Mouse (Mus musculus): ENCODE results near the gene S1pr4. TPM values are rescaled to one million over a fixed set of nuclear protein-coding genes. Genes with fewer than 3 reads are reported as not detected.

Gene S1pr4
- polyA plus RNA-seq, 1 experiment = not detected

GRCm38 (mm10) chr10:81452237-81452946 lies 47.5 kb downstream of the S1pr4 start:
- no peak for TF ChIP-seq POLR2A (IDR thresholded peaks at IDR 0.05; ENCODE audit: low read depth, low read length)
- TF ChIP-seq CTCF (IDR thresholded peaks at IDR 0.05; ENCODE audit: borderline replicate concordance, insufficient read depth, low read length) = no peak
- Histone ChIP-seq H3K27ac (ENCODE audit: insufficient read depth, low read length) (no peak overlapping the region), H3K4me3 (ENCODE audit: insufficient read depth, low read length) (no peak overlapping the region), H3K4me1 (ENCODE audit: control insufficient read depth, insufficient read depth, low read length) (no peaks in the 10 kb centered on the region)

GRCm38 (mm10) chr10:81451365-81451745 lies 48.6 kb downstream of the S1pr4 start:
- Histone ChIP-seq H3K4me3 (ENCODE audit: insufficient read depth, low read length) (no peak overlapping the region), H3K4me1 (ENCODE audit: control insufficient read depth, insufficient read depth, low read length) (no peaks in the 10 kb centered on the region), H3K27ac (ENCODE audit: insufficient read depth, low read length) (no peak overlapping the region)
- TF ChIP-seq CTCF (IDR thresholded peaks at IDR 0.05; ENCODE audit: borderline replicate concordance, insufficient read depth, low read length) = no peak
- TF ChIP-seq POLR2A (IDR thresholded peaks at IDR 0.05; ENCODE audit: low read depth, low read length) = no peak

- Histone ChIP-seq H3K27ac (ENCODE audit: insufficient read depth, low read length) (no peak overlapping the region), H3K4me3 (ENCODE audit: insufficient read depth, low read length) (no peak overlapping the region), H3K4me1 (ENCODE audit: control insufficient read depth, insufficient read depth, low read length) (no peaks in the 10 kb centered on the region)
- TF ChIP-seq POLR2A (IDR thresholded peaks at IDR 0.05; ENCODE audit: low read depth, low read length) (no peak), CTCF (IDR thresholded peaks at IDR 0.05; ENCODE audit: borderline replicate concordance, insufficient read depth, low read length) (no peak)
Measured at GRCm38 (mm10) chr10:81450641-81451364, 49.1 kb downstream of the S1pr4 start.

GRCm38 (mm10) chr10:81450140-81450539 lies 49.8 kb downstream of the S1pr4 start:
- Histone ChIP-seq H3K27ac (ENCODE audit: insufficient read depth, low read length) (no peak overlapping the region), H3K4me1 (ENCODE audit: control insufficient read depth, insufficient read depth, low read length) (no peaks in the 10 kb centered on the region)
- TF ChIP-seq POLR2A (IDR thresholded peaks at IDR 0.05; ENCODE audit: low read depth, low read length) (no peak), CTCF (IDR thresholded peaks at IDR 0.05; ENCODE audit: borderline replicate concordance, insufficient read depth, low read length) (peak; percentile 96)

More at GRCm38 (mm10) chr10:81450140-81450539, 49.8 kb downstream of the S1pr4 start:
- no peak overlapping the region for H3K4me3 ChIP-seq (ENCODE audit: insufficient read depth, low read length)

Other genes starting within 250 kb of the S1pr4 start
- gene Matk, start 247.2 kb downstream of the S1pr4 start, polyA plus RNA-seq (2011; ENCODE audit: insufficient read length, low read depth, missing spikeins) = 0.90 and 1.2 TPM in 2 replicates
- gene Mrpl54, start 233.2 kb downstream of the S1pr4 start, polyA plus RNA-seq (2011; ENCODE audit: insufficient read length, low read depth, missing spikeins) = 52.9 and 53.7 TPM in 2 replicates
- 43.2 and 44.8 TPM in 2 replicates for gene Apba3, start 233.2 kb downstream of the S1pr4 start, polyA plus RNA-seq (2011; ENCODE audit: insufficient read length, low read depth, missing spikeins)
- not detected in 2 replicates for gene Tjp3, start 208.6 kb downstream of the S1pr4 start, polyA plus RNA-seq (2011; ENCODE audit: insufficient read length, low read depth, missing spikeins)
- gene Pip5k1c, start 207.2 kb downstream of the S1pr4 start, polyA plus RNA-seq (2011; ENCODE audit: insufficient read length, low read depth, missing spikeins) = 40.1 and 43.0 TPM in 2 replicates
- 20.0 and 20.1 TPM in 2 replicates for gene Cactin, start 179.0 kb downstream of the S1pr4 start, polyA plus RNA-seq (2011; ENCODE audit: insufficient read length, low read depth, missing spikeins)
- gene Tbxa2r, start 171.4 kb downstream of the S1pr4 start, polyA plus RNA-seq (2011; ENCODE audit: insufficient read length, low read depth, missing spikeins) = 5.7 and 7.4 TPM in 2 replicates
- 0.37 and 0.39 TPM in 2 replicates for gene Gipc3, start 156.9 kb downstream of the S1pr4 start, polyA plus RNA-seq (2011; ENCODE audit: insufficient read length, low read depth, missing spikeins)
- gene Hmg20b, start 149.7 kb downstream of the S1pr4 start, polyA plus RNA-seq (2011; ENCODE audit: insufficient read length, low read depth, missing spikeins) = 75.2 and 81.8 TPM in 2 replicates
- gene Mfsd12, start 142.6 kb downstream of the S1pr4 start, polyA plus RNA-seq (2011; ENCODE audit: insufficient read length, low read depth, missing spikeins) = 5.7 and 6.2 TPM in 2 replicates
- gene 4930404N11Rik, start 134.3 kb downstream of the S1pr4 start, polyA plus RNA-seq (2011; ENCODE audit: insufficient read length, low read depth, missing spikeins) = 0.61 TPM in 1 of 2 replicates, not detected in the other
- 26.4 and 26.7 TPM in 2 replicates for gene Fzr1, start 121.6 kb downstream of the S1pr4 start, polyA plus RNA-seq (2011; ENCODE audit: insufficient read length, low read depth, missing spikeins)
- gene Dohh, start 115.7 kb downstream of the S1pr4 start, polyA plus RNA-seq (2011; ENCODE audit: insufficient read length, low read depth, missing spikeins) = 37.7 and 50.1 TPM in 2 replicates
- gene Gm48551, start 115.7 kb downstream of the S1pr4 start, polyA plus RNA-seq (2011; ENCODE audit: insufficient read length, low read depth, missing spikeins) = 1.4 TPM in 1 of 2 replicates, not detected in the other
- gene Gm48552, start 111.1 kb downstream of the S1pr4 start, polyA plus RNA-seq (2011; ENCODE audit: insufficient read length, low read depth, missing spikeins) = 1.1 TPM in 1 of 2 replicates, not detected in the other
- 0.58 and 2.2 TPM in 2 replicates for gene Smim24, start 107.1 kb downstream of the S1pr4 start, polyA plus RNA-seq (2011; ENCODE audit: insufficient read length, low read depth, missing spikeins)
- 64.3 and 84.8 TPM in 2 replicates for gene Nfic, start 44.5 kb downstream of the S1pr4 start, polyA plus RNA-seq (2011; ENCODE audit: insufficient read length, low read depth, missing spikeins)
- 4.4 and 4.5 TPM in 2 replicates for gene Celf5, start 17.4 kb downstream of the S1pr4 start, polyA plus RNA-seq (2011; ENCODE audit: insufficient read length, low read depth, missing spikeins)
- 61.5 and 62.8 TPM in 2 replicates for gene Ncln, start 3.7 kb downstream of the S1pr4 start, polyA plus RNA-seq (2011; ENCODE audit: insufficient read length, low read depth, missing spikeins)
- 0.83 TPM in 1 of 2 replicates, not detected in the other for gene Gna15, start 24.1 kb upstream of the S1pr4 start, polyA plus RNA-seq (2011; ENCODE audit: insufficient read length, low read depth, missing spikeins)
- 64.4 and 66.3 TPM in 2 replicates for gene Gna11, start 45.1 kb upstream of the S1pr4 start, polyA plus RNA-seq (2011; ENCODE audit: insufficient read length, low read depth, missing spikeins)
- gene Aes, start 59.4 kb upstream of the S1pr4 start, polyA plus RNA-seq (2011; ENCODE audit: insufficient read length, low read depth, missing spikeins) = 354 and 424 TPM in 2 replicates
- 22.4 and 25.7 TPM in 2 replicates for gene Tle2, start 74.4 kb upstream of the S1pr4 start, polyA plus RNA-seq (2011; ENCODE audit: insufficient read length, low read depth, missing spikeins)
- 16.5 and 26.4 TPM in 2 replicates for gene Tle6, start 100.9 kb upstream of the S1pr4 start, polyA plus RNA-seq (2011; ENCODE audit: insufficient read length, low read depth, missing spikeins)
- 0.75 and 0.86 TPM in 2 replicates for gene BC025920, start 106.1 kb upstream of the S1pr4 start, polyA plus RNA-seq (2011; ENCODE audit: insufficient read length, low read depth, missing spikeins)
- gene Sirt6, start 127.7 kb upstream of the S1pr4 start, polyA plus RNA-seq (2011; ENCODE audit: insufficient read length, low read depth, missing spikeins) = 14.0 and 17.5 TPM in 2 replicates
- gene Ankrd24, start 128.4 kb upstream of the S1pr4 start, polyA plus RNA-seq (2011; ENCODE audit: insufficient read length, low read depth, missing spikeins) = 9.0 and 11.6 TPM in 2 replicates
- 2.7 and 2.9 TPM in 2 replicates for gene Gm10778, start 148.9 kb upstream of the S1pr4 start, polyA plus RNA-seq (2011; ENCODE audit: insufficient read length, low read depth, missing spikeins)
- 11.8 and 14.4 TPM in 2 replicates for gene Zfp433, start 204.7 kb upstream of the S1pr4 start, polyA plus RNA-seq (2011; ENCODE audit: insufficient read length, low read depth, missing spikeins)

Measured in embryonic fibroblast, embryonic 13.5 days (primary cell).